Mouse (Mus musculus) bone marrow macrophage, adult 2 months (primary cell): ENCODE measurements at regions not wholly inside any gene's neighbourhood (a gene's known extent, or its start where the extent isn't known, plus 50 kb on each side); places are given as distances from the start of the nearest gene placed in this dataset.

Source experiments
- CTCF ChIP-seq: IDR thresholded peaks from 2 replicates; pipeline ENCODE4 v1.5.1; 2012; ENCODE audit warnings: low read depth, mild to moderate bottlenecking, low read length, moderate library complexity
- POLR2A ChIP-seq: IDR thresholded peaks from 2 replicates; pipeline ENCODE4 v1.6.1; 2012; ENCODE audit warnings: mild to moderate bottlenecking, low read depth, low read length, borderline replicate concordance

GRCm38 (mm10) chr11:111324453-111325010, 258.6 kb downstream of the Kcnj2 start:
- TF ChIP-seq CTCF (no peak), POLR2A (no peak)
